Comparison of ENCODE assay signal across 24 mouse cellular contexts in the genomic region with DNA sequence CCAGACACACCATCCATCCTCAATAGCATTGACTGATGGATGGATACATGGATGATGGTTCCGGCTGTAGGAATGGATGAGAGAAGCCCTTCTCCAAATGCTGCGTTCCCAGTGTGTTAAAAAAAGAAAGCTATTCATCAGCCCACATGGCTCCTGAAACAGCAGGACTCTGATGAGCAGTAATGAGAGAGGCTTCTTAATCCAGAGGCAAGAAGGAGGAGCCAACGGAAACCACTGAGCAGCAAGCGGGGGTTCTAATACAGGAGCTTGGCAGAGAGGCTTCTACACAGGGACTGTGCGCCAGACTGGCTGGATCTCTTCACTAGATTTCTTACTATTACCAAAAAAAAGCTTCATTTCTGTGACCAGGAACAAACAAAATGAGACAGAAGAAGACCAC.
DNase-seq lines count a peak whose midpoint lies in the region; ATAC-seq and TF ChIP-seq lines count a peak whose summit lies in the region.
"Had no signal": no experiment of that assay in that cellular context is flagged by ENCODE, and none has a peak within 500 bp of the region (broad histone marks: within the 10 kb centered on the region; RNA-seq: fewer than 3 reads in every experiment).

No protein-coding gene starts in this region.

- 48% methylated on average over 5 of the region's 5 CpGs for WGBS in hindbrain, embryonic 16.5 days
- WGBS in hindbrain, embryonic 11.5 days: 69% methylated on average over 5 of the region's 5 CpGs
- WGBS in midbrain, embryonic 11.5 days: 63% methylated on average over 5 of the region's 5 CpGs
- WGBS in midbrain, embryonic 16.5 days: 55% methylated on average over 5 of the region's 5 CpGs
- 23% methylated on average over 5 of the region's 5 CpGs for WGBS in olfactory bulb, adult 2 months

- ATAC-seq in hindbrain, embryonic 16.5 days: peak; percentile 60; the same call in 1 of the 2 replicates
- no peak for ATAC-seq in hindbrain, embryonic 11.5 days (ENCODE audit: low FRiP score)
- ATAC-seq in midbrain, embryonic 11.5 days (ENCODE audit: low FRiP score): no peak
- ATAC-seq in midbrain, embryonic 16.5 days: no peak
- ATAC-seq: activated CD4-positive, CD25-positive, alpha-beta regulatory T cell, adult 4 months; intestine, embryonic 16.5 days had no signal

- no peak for TF ChIP-seq CTCF in olfactory bulb, adult 2 months (IDR thresholded peaks at IDR 0.05; ENCODE audit: insufficient read depth, low read depth, low read length)

- DNase-seq in hindbrain, embryonic 11.5 days (ENCODE audit: low spot score): no peak
- peak; percentile 51 for DNase-seq in midbrain, embryonic 11.5 days (ENCODE audit: low spot score, missing footprints)
- DNase-seq in brain, adult 2 months (ENCODE audit: low read depth, low spot score): peak; percentile 82
- DNase-seq: adrenal gland, adult 2 months; adrenal gland, postnatal 36 days; B cell, adult 2 months; cerebellum, adult 2 months; cerebellum, postnatal 14 days; gastrocnemius, postnatal 25 days; heart, adult 2 months; heart, postnatal 10 days; kidney, adult 8-10 months; kidney, postnatal 10 days; lung, embryonic 14.5 days; lung, postnatal 14 days had no signal

- no peak overlapping the region for H3K4me2 ChIP-seq in hindbrain, embryonic 16.5 days (ENCODE audit: low read length)
- H3K4me2 ChIP-seq in hindbrain, embryonic 11.5 days (replicated peaks; ENCODE audit: low read depth, low read length): no peak overlapping the region
- H3K4me2 ChIP-seq in midbrain, embryonic 11.5 days: no peak overlapping the region
- H3K4me2 ChIP-seq in midbrain, embryonic 16.5 days (ENCODE audit: low read length): no peak overlapping the region
- H3K4me2 ChIP-seq: heart, embryonic 13.5 days; limb, embryonic 12.5 days; liver, embryonic 15.5 days; lung, embryonic 14.5 days had no signal

- no peaks in the 10 kb centered on the region for H3K4me1 ChIP-seq in hindbrain, embryonic 16.5 days (ENCODE audit: control insufficient read depth, insufficient read depth, low read depth, low read length)
- H3K4me1 ChIP-seq in hindbrain, embryonic 11.5 days (replicated peaks; ENCODE audit: control insufficient read depth, insufficient read depth, low read length): no peaks in the 10 kb centered on the region
- no peaks in the 10 kb centered on the region for H3K4me1 ChIP-seq in midbrain, embryonic 11.5 days (ENCODE audit: control insufficient read depth, insufficient read depth, low read length)
- H3K4me1 ChIP-seq in midbrain, embryonic 16.5 days (ENCODE audit: control insufficient read depth, insufficient read depth, low read length): no peaks in the 10 kb centered on the region
- H3K4me1 ChIP-seq in olfactory bulb, adult 2 months (ENCODE audit: control insufficient read depth, insufficient read depth, low read length): peaks cover 2% of the 10 kb centered on the region; the same call in 1 of the 2 replicates
- H3K4me1 ChIP-seq: heart, embryonic 13.5 days; limb, embryonic 12.5 days; liver, embryonic 15.5 days had no signal

- H3K9ac ChIP-seq in hindbrain, embryonic 16.5 days (ENCODE audit: low read depth, low read length): no peak overlapping the region
- H3K9ac ChIP-seq in hindbrain, embryonic 11.5 days (ENCODE audit: low read depth, low read length): no peak overlapping the region
- no peak overlapping the region for H3K9ac ChIP-seq in midbrain, embryonic 11.5 days (ENCODE audit: low read length)
- no peak overlapping the region for H3K9ac ChIP-seq in midbrain, embryonic 16.5 days (ENCODE audit: low read depth, low read length)
- H3K9ac ChIP-seq: heart, embryonic 13.5 days; limb, embryonic 12.5 days; liver, embryonic 15.5 days; lung, embryonic 14.5 days had no signal

- H3K9me3 ChIP-seq in hindbrain, embryonic 16.5 days (ENCODE audit: control insufficient read depth, low read length): no peaks in the 10 kb centered on the region
- no peaks in the 10 kb centered on the region for H3K9me3 ChIP-seq in hindbrain, embryonic 11.5 days (ENCODE audit: control insufficient read depth, low read length)
- no peaks in the 10 kb centered on the region for H3K9me3 ChIP-seq in midbrain, embryonic 11.5 days (ENCODE audit: control insufficient read depth, low read length)
- H3K9me3 ChIP-seq in midbrain, embryonic 16.5 days (replicated peaks; ENCODE audit: control insufficient read depth, low read length, poor library complexity, severe bottlenecking): no peaks in the 10 kb centered on the region
- H3K9me3 ChIP-seq: heart, embryonic 13.5 days; limb, embryonic 12.5 days; liver, embryonic 15.5 days had no signal

- H3K27me3 ChIP-seq in hindbrain, embryonic 16.5 days (replicated peaks; ENCODE audit: control insufficient read depth, insufficient read depth, low read length): no peaks in the 10 kb centered on the region
- no peaks in the 10 kb centered on the region for H3K27me3 ChIP-seq in hindbrain, embryonic 11.5 days (ENCODE audit: control insufficient read depth, insufficient read depth, low read length)
- H3K27me3 ChIP-seq in midbrain, embryonic 11.5 days (ENCODE audit: control insufficient read depth, insufficient read depth, low read length): no peaks in the 10 kb centered on the region
- no peaks in the 10 kb centered on the region for H3K27me3 ChIP-seq in midbrain, embryonic 16.5 days (ENCODE audit: control insufficient read depth, insufficient read depth, low read depth, low read length)
- H3K27me3 ChIP-seq: heart, embryonic 13.5 days; limb, embryonic 12.5 days; liver, embryonic 15.5 days had no signal

- no peak overlapping the region for H3K27ac ChIP-seq in hindbrain, embryonic 16.5 days (ENCODE audit: low read depth, low read length)
- H3K27ac ChIP-seq in hindbrain, embryonic 11.5 days (ENCODE audit: low read depth, low read length): no peak overlapping the region
- no peak overlapping the region for H3K27ac ChIP-seq in midbrain, embryonic 11.5 days (ENCODE audit: low read depth, low read length)
- H3K27ac ChIP-seq in midbrain, embryonic 16.5 days (ENCODE audit: low read length): no peak overlapping the region
- H3K27ac ChIP-seq in olfactory bulb, adult 2 months (ENCODE audit: insufficient read depth, low read depth, low read length): peak overlapping the region; percentile 38; the same call in 1 of the 2 replicates
- H3K27ac ChIP-seq: heart, adult 2 months; heart, embryonic 13.5 days; limb, embryonic 12.5 days; liver, embryonic 15.5 days had no signal

- H3K36me3 ChIP-seq in hindbrain, embryonic 16.5 days (ENCODE audit: control insufficient read depth, insufficient read depth, low read length): no peaks in the 10 kb centered on the region
- no peaks in the 10 kb centered on the region for H3K36me3 ChIP-seq in hindbrain, embryonic 11.5 days (ENCODE audit: control insufficient read depth, insufficient read depth, low read length)
- no peaks in the 10 kb centered on the region for H3K36me3 ChIP-seq in midbrain, embryonic 11.5 days (ENCODE audit: control insufficient read depth, insufficient read depth, low read length)
- no peaks in the 10 kb centered on the region for H3K36me3 ChIP-seq in midbrain, embryonic 16.5 days (ENCODE audit: control insufficient read depth, insufficient read depth, low read length)
- H3K36me3 ChIP-seq: heart, embryonic 13.5 days; limb, embryonic 12.5 days; liver, embryonic 15.5 days had no signal

- TF ChIP-seq POLR2A in olfactory bulb, adult 2 months (IDR thresholded peaks at IDR 0.05; ENCODE audit: insufficient read depth, low read depth, low read length): no peak

- H3K4me3 ChIP-seq in hindbrain, embryonic 16.5 days (ENCODE audit: low read length): no peak overlapping the region
- H3K4me3 ChIP-seq in hindbrain, embryonic 11.5 days (ENCODE audit: low read depth, low read length): no peak overlapping the region
- H3K4me3 ChIP-seq in midbrain, embryonic 11.5 days (ENCODE audit: low read depth, low read length): no peak overlapping the region
- no peak overlapping the region for H3K4me3 ChIP-seq in midbrain, embryonic 16.5 days (ENCODE audit: low read depth, low read length)
- no peak overlapping the region for H3K4me3 ChIP-seq in olfactory bulb, adult 2 months (ENCODE audit: insufficient read depth, low read depth, low read length)
- H3K4me3 ChIP-seq: erythroblast, embryonic 14.5 days; heart, adult 2 months; heart, embryonic 13.5 days; limb, embryonic 12.5 days; liver, embryonic 15.5 days had no signal
